ENCODE assay signal across 8 mouse cellular contexts in the genomic region with DNA sequence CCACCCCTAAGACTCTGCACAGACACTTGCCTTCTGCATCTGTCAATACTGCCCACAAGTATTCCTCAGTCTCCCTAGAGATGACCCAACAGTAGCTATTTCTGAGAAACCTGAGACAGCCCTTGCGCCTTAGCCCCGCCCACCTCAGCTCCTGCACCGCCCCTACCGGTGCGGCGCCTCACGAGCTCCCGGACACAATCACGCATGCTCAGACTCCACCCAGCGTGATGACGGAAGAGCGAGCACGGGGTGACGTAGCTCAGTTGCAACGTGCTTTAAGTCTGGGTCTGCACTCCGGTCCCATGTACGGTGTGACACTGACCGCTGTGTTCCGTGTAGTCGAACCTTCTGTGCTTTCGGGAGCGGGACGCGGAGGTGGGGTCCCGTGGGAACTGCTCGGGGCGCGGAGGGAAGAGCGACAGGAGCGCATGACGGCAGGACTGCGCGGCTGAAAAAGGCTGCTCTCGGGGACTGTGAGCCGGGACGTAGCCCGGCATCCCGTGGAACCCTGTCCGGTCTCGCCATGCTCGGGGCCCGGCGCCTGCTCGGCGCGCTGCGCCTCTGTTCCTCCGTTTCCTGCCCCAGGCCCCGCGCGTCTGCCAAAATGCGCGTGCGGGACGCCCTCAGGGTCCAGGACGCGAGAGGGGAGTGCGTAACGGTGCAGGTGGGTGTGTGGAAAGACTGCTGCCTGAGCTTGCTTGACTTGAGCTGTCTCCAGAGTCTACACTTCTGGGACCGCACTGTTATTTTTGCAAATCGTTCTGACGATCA. TPM values are rescaled to one million over a fixed set of nuclear protein-coding genes. Genes with fewer than 3 reads are reported as not detected.
DNase-seq lines count a peak whose midpoint lies in the region; ATAC-seq and TF ChIP-seq lines count a peak whose summit lies in the region.

TSS of gene Nars2 (plus strand) at position 225 of the 771 bp plus-strand sequence.

- no peak within 1 kb of the TSS for H3K27ac ChIP-seq in ES-E14 (ENCODE audit: insufficient read depth, low read depth, low read length, poor library complexity, severe bottlenecking)
- peak within 1 kb of the TSS; percentile 75 for H3K27ac ChIP-seq in forebrain, embryonic 15.5 days (replicated peaks)

- H3K9me3 ChIP-seq in ES-E14 (ENCODE audit: control insufficient read depth, insufficient read depth, low read depth, low read length) = no peaks in the 10 kb centered on the region
- no peaks in the 10 kb centered on the region for H3K9me3 ChIP-seq in forebrain, embryonic 15.5 days

- peak within 1 kb of the TSS; percentile 74 for H3K4me2 ChIP-seq in forebrain, embryonic 15.5 days (replicated peaks)

- H3K36me3 ChIP-seq in ES-E14 (ENCODE audit: control insufficient read depth, insufficient read depth, low read length, poor library complexity, severe bottlenecking) = no peaks in the 10 kb centered on the region; the same call in 1 of the 2 replicates
- no peaks in the 10 kb centered on the region for H3K36me3 ChIP-seq in forebrain, embryonic 15.5 days

- ATAC-seq in forebrain, embryonic 15.5 days (replicated peaks) = peak; percentile 100
- peak; percentile 99 for ATAC-seq in neutrophil, adult 5-6 weeks (ENCODE audit: extremely low read depth, insufficient number of reproducible peaks, low FRiP score, poor library complexity, severe bottlenecking)

- peak within 1 kb of the TSS; percentile 97 for H3K4me3 ChIP-seq in ES-E14 (ENCODE audit: insufficient read depth in 1 of 2, low read depth in 1 of 2, low read length in 2 of 2, poor library complexity in 1 of 2, severe bottlenecking in 1 of 2)
- peak within 1 kb of the TSS; percentile 71 for H3K4me3 ChIP-seq in forebrain, embryonic 15.5 days
- peak within 1 kb of the TSS; percentile 74 for H3K4me3 ChIP-seq in lung, adult 2 months (replicated peaks; ENCODE audit: extremely low read depth, low read depth, low read length)

- H3K9ac ChIP-seq in ES-E14 (ENCODE audit: insufficient read depth, low read depth, low read length, poor library complexity, severe bottlenecking) = peak within 1 kb of the TSS; percentile 97
- peak within 1 kb of the TSS; percentile 79 for H3K9ac ChIP-seq in forebrain, embryonic 15.5 days (replicated peaks)

- H3K27me3 ChIP-seq in forebrain, embryonic 15.5 days = no peaks in the 10 kb centered on the region

- TF ChIP-seq CTCF in lung, adult 2 months (IDR thresholded peaks at IDR 0.05; ENCODE audit: insufficient read depth, low read length) = no peak

- DNase-seq in ES-E14 (ENCODE audit: low read depth, low spot score) = peak; percentile 98
- peak; percentile 95 for DNase-seq in cerebellum, adult 11-12 months
- DNase-seq in heart, postnatal 25 days (ENCODE audit: low spot score) = peak; percentile 85
- DNase-seq in layer of hippocampus, adult 18-20 months (ENCODE audit: low spot score in 2 of 2) = peak; percentile 88 to 92
- peak; percentile 89 for DNase-seq in lung, adult 2 months
- DNase-seq in thymus, adult 18-20 months = peak; percentile 77 to 87

- H3K4me1 ChIP-seq in ES-E14 (ENCODE audit: control insufficient read depth in 2 of 2, insufficient read depth in 2 of 2, low read length in 2 of 2, poor library complexity in 1 of 2) = peaks cover 0 to 1% of the 10 kb centered on the region in 2 experiments; a peak in 1 of 4 replicates
- peaks cover 24% of the 10 kb centered on the region for H3K4me1 ChIP-seq in forebrain, embryonic 15.5 days
- peaks cover 2% of the 10 kb centered on the region; the same call in 1 of the 2 replicates for H3K4me1 ChIP-seq in lung, adult 2 months (ENCODE audit: control insufficient read depth, insufficient read depth, low read length)

- peak; percentile 97; the same call in 1 of the 2 replicates for TF ChIP-seq POLR2A in lung, adult 2 months (IDR thresholded peaks at IDR 0.05; ENCODE audit: borderline replicate concordance, extremely low read depth, low read depth, low read length)

- intact Hi-C loops in heart, postnatal 25 days (cut with DNase I) = no loop called here

- under 1% methylated on average over 62 of the region's 62 CpGs for WGBS in forebrain, embryonic 15.5 days
- WGBS in lung, adult 2 months = under 1% methylated on average over 62 of the region's 62 CpGs

- in situ Hi-C loops in ES-E14 (cut with MboI; ENCODE audit: low sequenced_read_pairs in 2 of 2, unreplicated experiment in 2 of 2) = no loop called here

TF ChIP-seq in ES-E14, 5 proteins besides CTCF, POLR2A, EP300 and RAD21:
- TF ChIP-seq ZC3H11A (IDR thresholded peaks at IDR 0.05; ENCODE audit: borderline replicate concordance, low read depth, low read length) (0 out of 2 replicates have a peak, but pooled peaks have one; percentile 4), MAFK (IDR thresholded peaks at IDR 0.05; ENCODE audit: insufficient read depth, low read depth, low read length) (no peak)

RNA-seq across cellular contexts. Expression of gene Nars2, which starts in this region (rescaled TPM):
- 9.0 and 11.5 TPM in 2 replicates for total RNA-seq in ES-E14 (2012; rRNA removed)
- 23.5 and 24.1 TPM in 2 replicates for polyA plus RNA-seq in forebrain, embryonic 15.5 days (2015; fragmentation: Nextera tagmentation; extraction: Ambion mirVana)
- 10 to 100 TPM; 19.6 to 20.3 TPM for total RNA-seq in heart, postnatal 25 days (2021)
- 10 to 100 TPM; 13.5 to 16.2 TPM for total RNA-seq in layer of hippocampus, adult 18-20 months (2021)
- polyA plus RNA-seq in lung, adult 2 months (2012; rRNA removed) = 1.5 and 2.2 TPM in 2 replicates
- total RNA-seq in neutrophil, adult 5-6 weeks (2017) = 9.0 and 10.1 TPM in 2 replicates
